Mouse (Mus musculus): ENCODE measurements around the gene Slc35a3.

GRCm38 (mm10) chr3:116637693-116638476 is 74.7 kb downstream of the Slc35a3 start:
- TF ChIP-seq CTCF (IDR thresholded peaks at IDR 0.05; ENCODE audit: borderline replicate concordance, extremely low read depth, insufficient read depth, insufficient read length) (no peak), POLR2A (IDR thresholded peaks at IDR 0.05; ENCODE audit: borderline replicate concordance, extremely low read depth, insufficient read depth, insufficient read length, poor library complexity, severe bottlenecking) (no peak)
